Mouse (Mus musculus) frontal cortex, postnatal 25 days (tissue): ENCODE measurements at regions not wholly inside any gene's neighbourhood (a gene's known extent, or its start where the extent isn't known, plus 50 kb on each side); places are given as distances from the start of the nearest gene placed in this dataset.
"Not testable (repeated sequence)": the region's sequence is repeated elsewhere in the genome, so short reads cannot be mapped to it uniquely, and the experiment has no call there.

Source experiments
- DNase-seq, 2 experiments: peaks; one replicate each; pipeline ENCODE4 v3.0.0; 2022; ENCODE audit warnings: low spot score in 2 of 2

DNA sequence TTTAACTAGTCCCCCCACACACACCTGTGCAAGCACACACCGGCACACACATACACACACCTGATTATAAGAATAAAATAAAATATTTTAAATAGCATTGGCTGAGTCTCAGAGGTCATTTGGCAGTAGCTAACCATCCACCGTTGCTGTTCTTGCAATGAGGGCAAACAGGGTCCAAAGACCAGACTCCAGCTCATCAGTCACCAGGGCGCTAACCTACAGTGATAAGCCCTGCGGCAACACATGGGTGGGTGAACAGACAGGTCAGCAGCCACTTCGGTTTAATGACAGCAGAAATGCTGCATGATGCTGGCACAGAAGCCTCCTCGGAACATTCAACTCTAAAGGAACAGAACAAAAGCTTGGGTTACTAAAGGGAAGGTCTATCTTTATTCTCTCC is 54.9 kb downstream of the Tas2r134 start:
- no peak for DNase-seq

GRCm38 (mm10) chr2:51682745-51683144 is 55.4 kb downstream of the Tas2r134 start:
- no peak for DNase-seq

- no peak for DNase-seq
Observed at GRCm38 (mm10) chr2:51705110-51705509, 77.8 kb downstream of the Tas2r134 start.

DNA sequence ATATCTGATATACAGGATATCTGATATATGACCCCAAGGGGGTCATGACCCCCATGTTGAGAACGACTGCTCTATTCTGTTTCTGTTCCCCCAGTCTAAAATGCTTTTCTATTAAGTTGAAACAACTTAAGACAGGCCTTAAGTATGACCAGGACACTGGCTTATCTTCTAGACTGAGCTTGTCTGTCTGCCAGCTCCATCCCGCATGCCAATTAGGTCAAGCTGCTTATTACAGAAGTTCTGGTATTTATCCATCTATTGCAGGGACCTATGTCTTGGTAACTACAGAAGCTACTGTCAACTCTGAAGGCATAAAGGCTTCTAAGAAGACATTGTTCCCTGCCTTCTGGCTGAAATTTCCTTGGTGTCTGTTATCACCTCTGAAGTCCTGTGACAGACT is 81.4 kb downstream of the Tas2r134 start:
- no peak for DNase-seq

- no peak for DNase-seq
Observed at GRCm38 (mm10) chr2:51712611-51713010, 85.3 kb downstream of the Tas2r134 start.

GRCm38 (mm10) chr2:51730805-51731204 is 103.5 kb downstream of the Tas2r134 start:
- no peak for DNase-seq

DNA sequence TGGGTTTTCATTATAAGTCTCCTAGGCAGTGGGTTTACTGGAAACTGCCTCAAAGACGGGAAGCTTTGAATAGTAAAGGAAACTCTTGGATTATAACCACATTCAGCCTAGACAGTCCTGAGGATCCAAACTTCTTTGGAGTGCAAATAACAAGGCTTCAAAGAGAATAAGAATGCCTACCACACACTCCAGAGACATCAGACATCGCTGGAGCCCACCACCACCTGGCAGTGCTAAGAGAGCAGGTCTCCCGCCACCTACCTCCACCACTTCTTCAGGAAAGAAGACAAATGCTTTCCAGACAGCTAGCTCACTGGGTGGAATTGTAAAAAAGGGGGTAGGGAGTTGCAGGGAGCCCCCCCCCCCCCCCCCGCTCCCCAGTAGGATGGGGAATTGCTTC is 104.4 kb downstream of the Tas2r134 start:
- no peak for DNase-seq

DNA sequence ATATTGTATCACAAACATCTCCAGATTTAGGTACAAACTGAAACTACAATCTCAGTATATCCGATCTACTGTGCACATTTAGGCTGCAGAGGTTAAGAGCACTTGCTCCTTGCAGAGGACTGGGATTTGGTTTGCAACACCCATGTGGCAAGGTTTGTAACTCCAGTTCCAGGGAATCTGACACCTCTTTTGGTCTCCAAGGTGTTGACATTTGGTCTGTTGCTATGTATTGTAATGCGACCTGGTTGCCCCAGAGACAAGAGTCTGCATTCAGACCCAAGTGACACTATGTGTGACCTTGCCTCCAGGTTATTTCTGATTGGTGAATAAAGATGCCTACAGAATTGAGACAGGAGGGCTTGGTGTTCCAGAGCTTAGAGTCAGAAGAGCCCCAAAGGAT is 105.0 kb downstream of the Tas2r134 start:
- DNase-seq: no peak

DNA sequence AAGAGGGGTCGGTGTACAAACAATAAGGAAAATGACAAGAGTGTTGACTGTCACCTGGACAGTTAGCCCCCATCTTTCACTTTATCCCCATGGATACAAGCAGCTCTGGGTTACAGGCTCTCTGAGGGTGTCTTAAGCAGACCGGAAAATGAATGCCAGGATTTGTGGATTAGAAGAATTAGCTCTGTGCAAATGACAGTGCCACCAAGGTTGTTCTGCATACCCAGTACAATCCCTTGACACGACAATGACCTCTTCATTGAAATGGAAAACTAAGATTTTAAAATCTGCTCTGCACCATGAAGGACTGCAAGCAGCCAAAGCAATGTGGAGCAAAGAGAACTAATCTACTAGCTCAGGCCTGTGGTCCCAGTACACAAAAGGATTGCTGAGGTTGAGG is 105.9 kb downstream of the Tas2r134 start:
- no peak for DNase-seq

DNA sequence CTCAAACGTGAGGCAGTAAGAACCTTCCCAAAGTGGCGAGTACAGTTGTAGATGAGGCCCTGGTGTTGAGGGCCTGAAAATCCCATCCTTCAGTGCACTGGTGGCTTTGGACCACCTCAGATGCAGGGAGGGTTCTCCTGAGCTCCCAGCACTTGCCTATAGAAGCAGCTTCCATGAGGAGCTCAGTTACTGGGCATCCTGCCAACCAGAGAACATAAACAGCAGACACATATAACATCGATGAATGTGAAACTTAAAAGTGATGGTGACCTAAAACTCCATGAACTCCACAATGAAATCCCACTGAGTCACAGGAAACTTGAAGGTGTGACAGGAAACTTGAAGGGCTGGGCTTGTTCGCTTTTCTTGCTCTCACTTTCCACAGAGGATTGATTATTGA is 109.1 kb downstream of the Tas2r134 start:
- DNase-seq: no peak

DNA sequence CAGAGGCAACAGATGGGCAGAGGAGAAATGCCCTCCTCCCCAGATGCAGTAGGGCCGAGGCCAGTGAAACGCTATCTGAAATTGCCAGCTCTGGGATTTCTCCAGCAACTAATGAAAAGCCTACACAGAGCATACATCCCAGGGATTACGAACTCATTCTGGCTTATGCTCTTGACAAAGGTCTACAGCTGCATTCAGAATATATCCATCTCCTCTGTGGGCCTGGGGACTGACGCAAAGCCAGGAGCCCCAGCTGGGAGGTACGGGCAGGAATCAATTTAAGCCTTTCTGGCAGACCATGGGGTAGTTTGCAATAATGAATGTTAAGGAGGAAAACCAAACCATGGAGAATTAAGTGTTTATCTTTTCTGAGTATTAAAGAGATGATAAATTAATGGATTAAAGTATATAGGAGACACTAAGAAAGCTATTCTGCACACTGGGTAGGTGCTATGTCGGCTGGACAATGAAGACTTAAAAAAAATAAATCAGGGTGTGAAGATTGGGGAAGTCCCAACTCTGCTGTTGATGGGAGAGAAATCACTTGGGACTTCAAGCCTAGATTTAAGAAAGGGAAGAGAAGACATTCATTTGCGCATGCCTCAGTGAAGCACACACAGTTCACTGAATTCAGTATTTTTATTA is 120.5 kb downstream of the Tas2r134 start:
- DNase-seq: no peak

DNA sequence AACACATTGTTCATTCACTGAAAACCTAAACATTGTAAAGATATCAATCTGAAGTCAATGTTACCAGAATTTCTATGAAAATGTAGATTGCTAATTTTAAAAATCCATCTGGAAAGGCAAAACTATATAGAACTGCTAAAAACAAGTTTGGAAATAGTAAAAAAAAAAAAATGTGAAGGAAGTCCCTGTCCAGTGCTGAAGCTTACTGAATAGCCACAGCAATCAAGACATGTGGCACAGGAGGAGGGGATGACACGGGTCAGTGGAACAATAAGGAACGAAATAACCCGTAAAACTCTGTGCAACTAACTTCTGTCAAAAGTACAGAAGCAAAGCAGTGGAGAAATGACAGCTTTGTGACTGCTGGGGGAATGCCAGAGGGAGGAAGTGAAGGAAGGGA is 121.9 kb downstream of the Tas2r134 start:
- DNase-seq: no peak

DNA sequence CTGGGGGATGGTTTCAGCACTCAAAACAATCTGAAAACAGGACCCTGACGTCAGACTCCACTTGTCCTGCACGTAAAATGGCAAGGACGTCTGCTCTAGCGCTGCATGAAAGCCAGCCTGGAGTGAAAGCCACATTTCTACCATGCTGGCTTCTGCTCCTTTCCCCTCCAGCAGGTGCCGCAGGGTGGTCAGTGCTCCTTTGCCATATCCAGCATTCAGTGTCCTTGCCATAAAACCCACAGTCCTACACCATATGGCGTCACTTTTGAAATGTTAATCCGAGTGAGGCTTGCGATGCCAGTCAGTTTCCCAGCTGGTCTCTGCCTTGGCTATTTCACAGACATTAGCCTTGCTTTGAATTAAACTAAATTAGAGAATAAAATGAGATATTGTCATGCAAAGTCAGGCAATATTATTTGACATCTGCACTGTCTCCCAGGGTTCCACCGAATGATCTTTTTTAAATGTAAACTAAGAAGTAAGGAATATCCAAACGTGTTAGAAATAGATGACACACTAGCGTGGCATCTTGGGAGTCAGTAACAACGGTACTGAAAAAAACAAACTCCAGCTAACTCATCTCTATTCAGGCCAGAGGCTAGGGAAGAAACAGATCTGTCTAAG is 125.7 kb downstream of the Tas2r134 start:
- DNase-seq: no peak

DNA sequence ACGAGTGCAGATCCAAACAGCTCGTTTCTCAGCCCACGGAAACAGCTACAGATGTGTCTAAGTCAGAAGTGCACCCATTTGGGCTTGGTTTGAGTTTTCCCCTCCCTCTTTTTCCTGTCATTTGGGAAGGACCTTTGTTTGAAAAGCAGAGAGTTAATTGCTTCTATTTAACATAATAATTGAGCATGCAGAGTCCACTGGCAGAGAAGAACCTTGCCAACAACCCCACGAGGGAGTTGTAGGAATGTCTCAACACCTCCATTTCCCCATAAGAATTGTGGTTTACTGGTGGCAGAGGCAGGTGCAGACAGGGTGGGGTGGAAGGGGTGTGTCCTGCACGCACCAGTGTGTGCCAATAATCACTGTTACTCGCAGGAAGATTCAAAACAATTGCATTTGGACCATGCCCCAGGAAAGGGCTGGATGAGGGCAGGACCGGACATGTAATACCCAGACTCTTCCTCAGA is 126.3 kb downstream of the Tas2r134 start:
- no peak for DNase-seq

DNA sequence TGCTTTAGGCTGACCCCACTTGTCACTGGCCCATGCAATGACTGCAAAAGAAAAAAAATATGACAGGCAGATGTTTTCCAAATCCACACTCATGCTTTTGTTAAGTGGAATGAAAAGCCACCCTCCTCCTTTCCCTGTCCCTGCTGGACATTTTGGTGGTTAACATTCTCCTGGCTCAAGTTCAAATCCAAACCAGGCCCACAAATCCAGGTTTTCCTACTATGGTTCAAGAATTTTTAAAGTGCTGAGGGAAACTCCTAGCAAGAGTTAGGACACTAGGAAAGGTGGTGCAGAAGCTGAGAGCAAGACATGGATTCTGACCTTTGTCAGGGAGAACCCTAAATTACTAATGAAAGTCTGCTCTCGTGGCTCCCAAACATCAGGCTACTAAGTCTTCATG is 130.1 kb downstream of the Tas2r134 start:
- no peak for DNase-seq

GRCm38 (mm10) chr2:51758093-51758492 is 130.8 kb downstream of the Tas2r134 start:
- no peak for DNase-seq

GRCm38 (mm10) chr2:51762866-51763265 is 135.6 kb downstream of the Tas2r134 start:
- no peak for DNase-seq

DNA sequence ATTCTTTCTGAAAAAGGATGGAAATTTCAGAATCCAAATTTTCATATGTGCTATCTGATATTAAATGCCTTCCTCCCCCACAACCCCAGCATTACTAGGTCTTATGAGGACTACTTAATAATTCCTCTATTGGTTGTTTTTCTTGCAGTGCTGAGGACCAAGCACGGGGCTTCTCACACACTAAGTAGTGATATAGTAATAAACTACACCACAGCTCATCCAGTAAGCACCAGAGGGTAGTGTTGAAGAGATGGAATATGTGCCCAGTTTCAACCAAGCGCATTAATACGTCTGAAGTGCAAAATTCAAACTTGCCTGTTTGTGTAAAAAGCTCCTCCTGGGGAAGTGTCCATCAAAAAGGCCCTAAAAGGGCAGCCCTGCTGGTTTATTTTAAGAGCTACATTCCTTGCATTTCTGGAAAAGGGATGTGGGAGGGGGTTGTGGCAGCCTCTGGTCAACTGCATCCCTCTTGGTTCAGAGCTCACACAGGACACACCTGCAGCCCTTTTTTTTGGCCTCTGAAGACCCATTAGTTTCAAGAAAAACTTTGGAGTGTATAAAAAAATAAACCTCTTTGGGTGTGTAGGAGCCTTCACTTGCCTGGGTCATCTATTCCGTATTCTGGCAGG is 140.3 kb downstream of the Tas2r134 start:
- no peak for DNase-seq

DNA sequence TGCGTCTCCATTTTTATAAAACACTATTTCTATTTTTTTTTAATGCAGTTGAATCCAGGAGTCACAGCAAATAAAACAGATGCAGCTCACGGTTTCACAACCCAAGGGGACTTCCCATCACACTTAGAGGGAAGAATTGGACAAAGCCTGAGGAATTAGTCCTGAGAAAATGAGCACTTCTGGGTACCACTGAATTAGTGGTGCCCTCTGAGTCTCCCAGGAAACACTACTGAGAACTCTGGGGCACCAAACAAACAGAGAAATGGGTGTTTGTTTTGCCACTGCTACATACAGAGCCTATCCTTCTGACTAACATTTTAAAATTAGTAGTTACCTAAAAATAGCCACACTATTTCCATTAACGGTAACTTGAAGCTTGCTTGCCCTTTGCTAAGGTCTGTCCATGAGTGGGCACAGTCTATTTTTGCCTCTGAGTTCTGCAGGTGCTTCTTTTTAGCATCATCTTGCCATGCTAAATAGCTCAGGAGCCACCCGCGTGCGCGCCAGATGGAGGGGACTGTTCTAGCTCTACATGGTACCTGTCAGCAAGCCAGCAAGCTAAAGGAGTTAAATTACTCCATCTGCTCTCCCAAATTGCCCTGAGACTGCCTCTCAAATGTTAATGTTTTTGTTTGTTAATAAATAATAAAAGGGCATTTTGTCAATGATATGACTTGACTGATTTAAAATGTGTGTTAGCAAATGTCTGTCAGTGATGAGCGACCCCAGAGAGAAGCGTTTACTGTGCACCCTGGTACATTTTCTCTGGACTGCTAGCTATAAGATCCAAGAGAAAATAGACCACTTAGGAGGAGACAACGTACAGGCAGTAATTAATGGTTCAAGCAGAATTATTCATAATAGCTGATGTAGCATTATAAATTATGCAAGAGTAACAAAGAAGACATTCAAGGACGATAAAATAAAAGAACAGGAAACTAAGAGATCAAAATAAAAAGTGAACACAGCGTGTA is 141.3 kb downstream of the Tas2r134 start:
- peak; percentile 9 to 17 for DNase-seq

DNA sequence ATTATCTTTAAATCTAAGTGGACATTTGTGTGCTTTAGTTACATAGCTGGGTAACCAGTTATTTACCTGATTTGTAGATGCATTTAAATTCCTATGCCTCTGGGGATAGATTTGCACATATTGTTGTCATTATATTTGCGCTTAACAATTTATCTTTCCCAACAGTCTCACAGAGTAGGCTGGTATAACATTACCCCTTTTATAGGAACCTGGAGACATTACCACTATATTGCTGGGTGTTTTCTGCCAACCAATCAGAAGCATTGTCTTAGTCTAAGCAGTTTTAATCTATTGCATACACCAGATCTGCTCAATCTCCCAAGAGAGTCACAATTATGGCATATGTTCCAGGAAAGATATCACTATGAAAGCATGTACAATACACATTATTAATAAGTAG is 149.8 kb downstream of the Rbm43 start:
- no peak for DNase-seq

DNA sequence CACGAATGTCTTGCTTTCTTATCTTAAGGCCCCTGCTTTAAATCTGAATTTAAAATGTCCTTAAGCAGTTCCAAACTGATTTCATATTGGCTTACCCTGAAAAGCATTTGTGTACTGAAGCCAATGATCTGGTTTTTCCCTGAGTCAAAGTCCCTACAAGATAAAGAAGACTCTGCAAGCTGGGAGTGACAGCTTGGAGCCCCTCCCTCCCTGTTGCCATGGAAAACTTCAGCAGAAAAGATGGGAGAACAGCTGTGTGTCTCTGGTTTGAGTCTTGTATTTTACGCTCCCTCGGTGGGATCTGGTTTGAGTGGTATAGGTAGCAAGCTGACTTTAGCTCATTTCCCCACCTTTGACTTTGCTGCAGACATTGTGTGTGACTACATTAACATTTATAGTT is 146.1 kb downstream of the Rbm43 start:
- DNase-seq: no peak

- DNase-seq: not testable (repeated sequence)
Observed at GRCm38 (mm10) chr2:51793291-51793690, 141.7 kb downstream of the Rbm43 start.
